Mouse (Mus musculus) ES-E14 (cell line): ENCODE measurements around the gene Ank3.

Experiments used
- CHD2 ChIP-seq: IDR thresholded peaks from 2 replicates; pipeline ENCODE4 v1.6.1; 2014; ENCODE audit warnings: mild to moderate bottlenecking, low read depth, low read length, inconsistent platforms
- MAFK ChIP-seq: IDR thresholded peaks from 2 replicates; pipeline ENCODE4 v1.6.1; 2014; ENCODE audit warnings: mild to moderate bottlenecking, low read depth, low read length, inconsistent platforms; ENCODE audit not compliant: insufficient read depth
- ZC3H11A ChIP-seq: IDR thresholded peaks from 2 replicates; pipeline ENCODE4 v1.6.1; 2012; ENCODE audit warnings: low read depth, mild to moderate bottlenecking, inconsistent platforms, low read length, borderline replicate concordance
- ZNF384 ChIP-seq: IDR thresholded peaks from 2 replicates; pipeline ENCODE4 v1.6.1; 2012; ENCODE audit warnings: low read depth, low read length, inconsistent platforms

GRCm38 (mm10) chr10:69556278-69556677 is 157.7 kb downstream of the Ank3 start:
- TF ChIP-seq CHD2 (no peak), ZC3H11A (no peak), MAFK (no peak), ZNF384 (no peak)
